Mouse (Mus musculus) midbrain, embryonic 11.5 days (tissue): Measurements from ENCODE around the gene Zfp775. TPM values are rescaled to one million over a fixed set of nuclear protein-coding genes. Genes with fewer than 3 reads are reported as not detected.

Source experiments
- ATAC-seq: fragments of 200-750 bp; cut with Nextera tagmentation; 2 replicates; pipeline ENCODE4 v1.8.0; 2017; ENCODE audit warnings: moderate TSS enrichment, moderate library complexity; ENCODE audit not compliant: low FRiP score
- DNase-seq: peaks from one replicate; pipeline ENCODE4 v3.0.0; 2015; ENCODE audit warnings: low spot score; ENCODE audit errors: missing footprints
- H3K27ac ChIP-seq: fragments of 300-500 bp; sonication (generic); 2 replicates; pipeline ENCODE4 v1.5.1; 2014; ENCODE audit warnings: low read depth, low read length
- H3K27me3 ChIP-seq: fragments of 300-500 bp; sonication (generic); 2 replicates; pipeline ENCODE4 v1.6.1; 2014; ENCODE audit warnings: mild to moderate bottlenecking, low read length, moderate library complexity, mixed read lengths; ENCODE audit not compliant: control insufficient read depth, insufficient read depth
- H3K36me3 ChIP-seq: fragments of 300-500 bp; sonication (generic); 2 replicates; pipeline ENCODE4 v1.6.1; 2014; ENCODE audit warnings: mild to moderate bottlenecking, low read length, moderate library complexity, mixed read lengths; ENCODE audit not compliant: control insufficient read depth, insufficient read depth
- H3K4me1 ChIP-seq: fragments of 300-500 bp; sonication (generic); 2 replicates; pipeline ENCODE4 v1.6.1; 2014; ENCODE audit warnings: low read length; ENCODE audit not compliant: control insufficient read depth, insufficient read depth
- H3K4me2 ChIP-seq: fragments of 300-500 bp; sonication (generic); 2 replicates; pipeline ENCODE4 v1.6.1; 2014; ENCODE audit warnings: mild to moderate bottlenecking, moderate library complexity
- H3K4me3 ChIP-seq: fragments of 300-500 bp; sonication (generic); 2 replicates; pipeline ENCODE4 v1.5.1; 2014; ENCODE audit warnings: low read depth, low read length
- H3K9ac ChIP-seq: fragments of 300-500 bp; sonication (generic); 2 replicates; pipeline ENCODE4 v1.6.1; 2014; ENCODE audit warnings: low read length
- H3K9me3 ChIP-seq: fragments of 300-500 bp; sonication (generic); 2 replicates; pipeline ENCODE4 v1.6.1; 2016; ENCODE audit warnings: low read length; ENCODE audit not compliant: control insufficient read depth
- WGBS: fragments of 180-500 bp; shearing (Covaris S2); extraction: QIAGEN DNeasy Blood & Tissue Kit; methylation state at CpG from one replicate; pipeline ENCODE4 v1.1.7; 2014; 5-methylcytosine and 5-hydroxymethylcytosine counted together
- polyA plus RNA-seq: library from polyadenylated mRNA; unstranded; fragments of >200 nt; fragmentation: Nextera tagmentation; extraction: Ambion mirVana; gene quantifications from 2 replicates; pipeline ENCODE4 v1.2.1, GENCODE M21; 2014

Zfp775 gene
- polyA plus RNA-seq, 1 experiment from 2014 or later: 9.3 TPM

- Histone ChIP-seq H3K9ac (no peak overlapping the region), H3K4me1 (peaks cover 4% of the 10 kb centered on the region; the same call in 1 of the 2 replicates), H3K4me3 (no peak overlapping the region), H3K27me3 (peaks cover 3% of the 10 kb centered on the region; the same call in 1 of the 2 replicates), H3K9me3 (no peaks in the 10 kb centered on the region), H3K36me3 (no peaks in the 10 kb centered on the region), H3K27ac (no peak overlapping the region), H3K4me2 (no peak overlapping the region)
- DNase-seq (no peak), ATAC-seq (no peak)
- 91% methylated on average over 2 of the region's 2 CpGs for WGBS
These were observed 33.2 kb downstream of the Zfp775 start for GRCm38 (mm10) chr6:48635105-48635504.

GRCm38 (mm10) chr6:48636515-48636914 is 34.7 kb downstream of the Zfp775 start:
- no peak overlapping the region for H3K27ac ChIP-seq
- WGBS: 57% methylated on average over 6 of the region's 6 CpGs
- H3K4me1 ChIP-seq: peaks cover 4% of the 10 kb centered on the region; the same call in 1 of the 2 replicates
- H3K27me3 ChIP-seq: no peaks in the 10 kb centered on the region
- H3K4me3 ChIP-seq: no peak overlapping the region
- H3K9ac ChIP-seq: no peak overlapping the region
- no peak overlapping the region for H3K4me2 ChIP-seq
- H3K9me3 ChIP-seq: no peaks in the 10 kb centered on the region
- no peak for DNase-seq
- H3K36me3 ChIP-seq: no peaks in the 10 kb centered on the region
- no peak for ATAC-seq

GRCm38 (mm10) chr6:48637811-48638500 is 36.1 kb downstream of the Zfp775 start:
- 70% methylated on average over 6 of the region's 6 CpGs for WGBS
- Histone ChIP-seq H3K9ac (no peak overlapping the region), H3K9me3 (no peaks in the 10 kb centered on the region), H3K36me3 (no peaks in the 10 kb centered on the region), H3K27me3 (no peaks in the 10 kb centered on the region), H3K4me1 (peaks cover 4% of the 10 kb centered on the region; the same call in 1 of the 2 replicates), H3K4me3 (no peak overlapping the region), H3K4me2 (no peak overlapping the region), H3K27ac (no peak overlapping the region)
- DNase-seq (no peak), ATAC-seq (no peak)

GRCm38 (mm10) chr6:48638553-48638952 is 36.7 kb downstream of the Zfp775 start:
- H3K4me3 ChIP-seq: no peak overlapping the region
- H3K9me3 ChIP-seq: no peaks in the 10 kb centered on the region
- no peaks in the 10 kb centered on the region for H3K36me3 ChIP-seq
- H3K4me2 ChIP-seq: no peak overlapping the region
- WGBS: 82% methylated on average over 2 of the region's 2 CpGs
- ATAC-seq (no peak), DNase-seq (no peak)
- H3K9ac ChIP-seq: no peak overlapping the region
- peaks cover 4% of the 10 kb centered on the region; the same call in 1 of the 2 replicates for H3K4me1 ChIP-seq
- no peak overlapping the region for H3K27ac ChIP-seq
- H3K27me3 ChIP-seq: no peaks in the 10 kb centered on the region

- H3K9me3 ChIP-seq: no peaks in the 10 kb centered on the region
- no peak overlapping the region for H3K4me3 ChIP-seq
- no peak for ATAC-seq
- H3K4me1 ChIP-seq: peaks cover 4% of the 10 kb centered on the region; the same call in 1 of the 2 replicates
- H3K27ac ChIP-seq: no peak overlapping the region
- DNase-seq: no peak
- H3K4me2 ChIP-seq: no peak overlapping the region
- H3K9ac ChIP-seq: no peak overlapping the region
- 78% methylated on average over 6 of the region's 6 CpGs for WGBS
- H3K36me3 ChIP-seq: no peaks in the 10 kb centered on the region
- no peaks in the 10 kb centered on the region for H3K27me3 ChIP-seq
These were observed 39.5 kb downstream of the Zfp775 start for GRCm38 (mm10) chr6:48641391-48641790.

GRCm38 (mm10) chr6:48642764-48643292 is 41.0 kb downstream of the Zfp775 start:
- WGBS: 22% methylated on average over 4 of the region's 4 CpGs
- H3K27ac ChIP-seq: no peak overlapping the region
- ATAC-seq (peak; percentile 33; the same call in 1 of the 2 replicates), DNase-seq (peak; percentile 97)
- H3K9ac ChIP-seq: no peak overlapping the region
- H3K36me3 ChIP-seq: no peaks in the 10 kb centered on the region
- no peaks in the 10 kb centered on the region for H3K9me3 ChIP-seq
- no peaks in the 10 kb centered on the region for H3K4me1 ChIP-seq
- no peak overlapping the region for H3K4me2 ChIP-seq
- no peaks in the 10 kb centered on the region for H3K27me3 ChIP-seq
- H3K4me3 ChIP-seq: no peak overlapping the region

- DNase-seq (peak; percentile 93), ATAC-seq (peak; percentile 50; the same call in 1 of the 2 replicates)
- no peaks in the 10 kb centered on the region for H3K4me1 ChIP-seq
- H3K4me3 ChIP-seq: no peak overlapping the region
- H3K9me3 ChIP-seq: no peaks in the 10 kb centered on the region
- 14% methylated on average over 12 of the region's 12 CpGs for WGBS
- H3K9ac ChIP-seq: no peak overlapping the region
- H3K36me3 ChIP-seq: no peaks in the 10 kb centered on the region
- no peaks in the 10 kb centered on the region for H3K27me3 ChIP-seq
- H3K27ac ChIP-seq: no peak overlapping the region
- H3K4me2 ChIP-seq: no peak overlapping the region
These were observed 43.9 kb downstream of the Zfp775 start for GRCm38 (mm10) chr6:48645660-48646308.

GRCm38 (mm10) chr6:48646309-48646690 is 44.4 kb downstream of the Zfp775 start:
- Histone ChIP-seq H3K4me1 (no peaks in the 10 kb centered on the region), H3K4me3 (no peak overlapping the region), H3K27ac (no peak overlapping the region), H3K9me3 (no peaks in the 10 kb centered on the region), H3K27me3 (no peaks in the 10 kb centered on the region), H3K4me2 (no peak overlapping the region), H3K9ac (no peak overlapping the region), H3K36me3 (no peaks in the 10 kb centered on the region)
- ATAC-seq: no peak
- no peak for DNase-seq
- 80% methylated on average over 4 of the region's 4 CpGs for WGBS

- Histone ChIP-seq H3K4me2 (no peak within 1 kb of the TSS), H3K9ac (no peak within 1 kb of the TSS), H3K4me3 (no peak within 1 kb of the TSS), H3K27me3 (no peaks in the 10 kb centered on the region), H3K36me3 (no peaks in the 10 kb centered on the region), H3K9me3 (no peaks in the 10 kb centered on the region), H3K27ac (no peak within 1 kb of the TSS), H3K4me1 (no peaks in the 10 kb centered on the region)
- DNase-seq (no peak), ATAC-seq (no peak)
- WGBS: 49% methylated on average over 3 of the region's 3 CpGs
These were observed 45.1 kb downstream of the Zfp775 start, which contains the start of gene Gimap8 for GRCm38 (mm10) chr6:48646995-48647394. TSS of gene Gimap8 (plus strand) at chr6:48647234.
